Mouse (Mus musculus) small intestine, adult 10 weeks (tissue): ENCODE data around the gene Atf1. TPM values are rescaled to one million over a fixed set of nuclear protein-coding genes. Genes with fewer than 3 reads are reported as not detected.

ENCODE experiments used
- polyA plus RNA-seq: library from polyadenylated mRNA; stranded (reverse); fragments of 350-450 nt; fragmentation: Illumina TruSeq; extraction: RNeasy Lipid Tissue Mini Kit (QIAGEN cat#74804); gene quantifications from one replicate; pipeline ENCODE4 v1.2.3, GENCODE M21; 2014; ENCODE audit warnings: low replicate concordance

The Atf1 gene
- polyA plus RNA-seq: 64.8 TPM

GRCm38 (mm10) chr15:100227663-100228534 is at the start of gene Atf1:
Gene Atf1, plus strand, starts transcription at chr15:100227819.

GRCm38 (mm10) chr15:100280626-100281025 is 53.0 kb downstream of the Atf1 start, which contains the start of gene Tmprss12:
Gene Tmprss12, plus strand, starts transcription at chr15:100280837.

GRCm38 (mm10) chr15:100304019-100304991 is 76.7 kb downstream of the Atf1 start, which contains the start of gene Mettl7a1:
Gene Mettl7a1, plus strand, starts transcription at chr15:100304140.

Other genes starting within 250 kb of the Atf1 start
- 3.1 TPM for gene Dip2b, start 189.2 kb upstream of the Atf1 start, polyA plus RNA-seq
- gene Tmprss12, start 53.0 kb downstream of the Atf1 start, polyA plus RNA-seq: not detected
- gene Mettl7a1, start 76.3 kb downstream of the Atf1 start, polyA plus RNA-seq: 42.7 TPM
- gene Mettl7a3, start 107.1 kb downstream of the Atf1 start, polyA plus RNA-seq: not detected
- not detected for gene Methig1, start 125.3 kb downstream of the Atf1 start, polyA plus RNA-seq
- not detected for gene Mettl7a2, start 125.4 kb downstream of the Atf1 start, polyA plus RNA-seq
- gene Higd1c, start 136.7 kb downstream of the Atf1 start, polyA plus RNA-seq: not detected
- 0.22 TPM for gene Gm5475, start 194.3 kb downstream of the Atf1 start, polyA plus RNA-seq
- 15.7 TPM for gene Slc11a2, start 197.3 kb downstream of the Atf1 start, polyA plus RNA-seq
- gene Letmd1, start 241.2 kb downstream of the Atf1 start, polyA plus RNA-seq: 16.8 TPM